Mouse (Mus musculus): ENCODE results near the gene Unc45b. TPM values are rescaled to one million over a fixed set of nuclear protein-coding genes. Genes with fewer than 3 reads are reported as not detected.

Gene Unc45b
- polyA plus RNA-seq, 1 experiment from 2014 or later, result 7.5 TPM

GRCm38 (mm10) chr11:82869506-82870172 lies 40.7 kb upstream of the Unc45b start:
- no peaks in the 10 kb centered on the region for H3K27me3 ChIP-seq (ENCODE audit: control insufficient read depth, insufficient read depth, low read length)
- DNase-seq (ENCODE audit: low spot score) (no peak), ATAC-seq (ENCODE audit: insufficient read depth, low FRiP score, low TSS enrichment) (no peak)
- no peak overlapping the region for H3K27ac ChIP-seq (ENCODE audit: low read depth, low read length)
- WGBS, result 80% methylated on average over 9 of the region's 9 CpGs
- H3K36me3 ChIP-seq (ENCODE audit: control insufficient read depth, insufficient read depth, low read length), result no peaks in the 10 kb centered on the region
- no peaks in the 10 kb centered on the region for H3K4me1 ChIP-seq (ENCODE audit: control insufficient read depth, insufficient read depth, low read length)
- H3K9me3 ChIP-seq (ENCODE audit: control insufficient read depth, low read length), result no peaks in the 10 kb centered on the region
- H3K4me2 ChIP-seq (ENCODE audit: low read depth), result 0 out of 2 replicates have a peak overlapping the region, but pooled peaks have one; percentile 12
- peak overlapping the region; percentile 68; the same call in 1 of the 2 replicates for H3K4me3 ChIP-seq (ENCODE audit: low read depth, low read length)
- H3K9ac ChIP-seq (ENCODE audit: low read length), result no peak overlapping the region

- Histone ChIP-seq H3K4me1 (ENCODE audit: control insufficient read depth, insufficient read depth, low read length) (no peaks in the 10 kb centered on the region), H3K27me3 (ENCODE audit: control insufficient read depth, insufficient read depth, low read length) (no peaks in the 10 kb centered on the region), H3K27ac (ENCODE audit: low read depth, low read length) (peak overlapping the region; percentile 50; the same call in 1 of the 2 replicates), H3K9ac (ENCODE audit: low read length) (peak overlapping the region; percentile 70), H3K4me2 (ENCODE audit: low read depth) (peak overlapping the region; percentile 89), H3K4me3 (ENCODE audit: low read depth, low read length) (peak overlapping the region; percentile 68), H3K9me3 (ENCODE audit: control insufficient read depth, low read length) (no peaks in the 10 kb centered on the region), H3K36me3 (ENCODE audit: control insufficient read depth, insufficient read depth, low read length) (no peaks in the 10 kb centered on the region)
- 5% methylated on average over 36 of the region's 36 CpGs for WGBS
- ATAC-seq (ENCODE audit: insufficient read depth, low FRiP score, low TSS enrichment), result peak; percentile 20; the same call in 1 of the 2 replicates
- peak; percentile 44 for DNase-seq (ENCODE audit: low spot score)
Measured at GRCm38 (mm10) chr11:82870173-82871030, 39.9 kb upstream of the Unc45b start.

GRCm38 (mm10) chr11:82871031-82871446 lies 39.3 kb upstream of the Unc45b start, which contains the start of gene Rffl:
Gene Rffl, minus strand, starts transcription at chr11:82871210.
- Histone ChIP-seq H3K27me3 (ENCODE audit: control insufficient read depth, insufficient read depth, low read length) (no peaks in the 10 kb centered on the region), H3K27ac (ENCODE audit: low read depth, low read length) (peak within 1 kb of the TSS; percentile 50; the same call in 1 of the 2 replicates), H3K9ac (ENCODE audit: low read length) (peak within 1 kb of the TSS; percentile 70), H3K36me3 (ENCODE audit: control insufficient read depth, insufficient read depth, low read length) (no peaks in the 10 kb centered on the region), H3K9me3 (ENCODE audit: control insufficient read depth, low read length) (no peaks in the 10 kb centered on the region), H3K4me3 (ENCODE audit: low read depth, low read length) (peak within 1 kb of the TSS; percentile 68), H3K4me1 (ENCODE audit: control insufficient read depth, insufficient read depth, low read length) (no peaks in the 10 kb centered on the region), H3K4me2 (ENCODE audit: low read depth) (peak within 1 kb of the TSS; percentile 89)
- WGBS, result under 1% methylated on average over 28 of the region's 43 CpGs
- peak; percentile 94 for DNase-seq (ENCODE audit: low spot score)
- peak; percentile 94 for ATAC-seq (ENCODE audit: insufficient read depth, low FRiP score, low TSS enrichment)

GRCm38 (mm10) chr11:82874924-82875323 lies 35.4 kb upstream of the Unc45b start:
- no peak overlapping the region for H3K9ac ChIP-seq (ENCODE audit: low read length)
- no peaks in the 10 kb centered on the region for H3K27me3 ChIP-seq (ENCODE audit: control insufficient read depth, insufficient read depth, low read length)
- 79% methylated on average over 5 of the region's 5 CpGs for WGBS

DNA sequence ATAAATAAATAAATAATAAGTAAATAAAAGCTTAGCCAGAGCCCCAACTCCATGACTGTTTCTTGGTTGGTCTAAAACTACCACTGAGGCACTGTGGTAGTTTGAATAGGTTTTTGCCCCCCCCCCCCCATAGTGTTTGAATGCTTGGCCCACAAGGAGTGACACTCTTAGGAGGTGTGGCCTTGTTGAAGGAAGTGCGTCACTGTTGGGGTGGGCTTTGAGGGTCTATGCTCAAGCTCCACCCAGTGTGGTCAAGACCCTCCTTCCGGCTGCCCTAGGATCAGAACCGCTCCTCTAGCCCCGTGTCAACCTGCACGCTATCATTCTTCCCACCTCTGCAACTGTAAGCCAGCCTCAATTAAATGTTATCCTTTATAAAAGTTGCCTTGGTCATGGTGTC lies 34.7 kb upstream of the Unc45b start:
- Histone ChIP-seq H3K27ac (ENCODE audit: low read depth, low read length) (no peak overlapping the region), H3K4me2 (ENCODE audit: low read depth) (no peak overlapping the region), H3K4me3 (ENCODE audit: low read depth, low read length) (no peak overlapping the region), H3K4me1 (ENCODE audit: control insufficient read depth, insufficient read depth, low read length) (no peaks in the 10 kb centered on the region), H3K27me3 (ENCODE audit: control insufficient read depth, insufficient read depth, low read length) (no peaks in the 10 kb centered on the region), H3K9ac (ENCODE audit: low read length) (no peak overlapping the region), H3K9me3 (ENCODE audit: control insufficient read depth, low read length) (no peaks in the 10 kb centered on the region), H3K36me3 (ENCODE audit: control insufficient read depth, insufficient read depth, low read length) (no peaks in the 10 kb centered on the region)
- DNase-seq (ENCODE audit: low spot score) (no peak), ATAC-seq (ENCODE audit: insufficient read depth, low FRiP score, low TSS enrichment) (no peak)
- 89% methylated on average over 5 of the region's 5 CpGs for WGBS

More at GRCm38 (mm10) chr11:82874924-82875323, 35.4 kb upstream of the Unc45b start:
- Histone ChIP-seq H3K36me3 (ENCODE audit: control insufficient read depth, insufficient read depth, low read length) (no peaks in the 10 kb centered on the region), H3K4me1 (ENCODE audit: control insufficient read depth, insufficient read depth, low read length) (no peaks in the 10 kb centered on the region), H3K9me3 (ENCODE audit: control insufficient read depth, low read length) (no peaks in the 10 kb centered on the region), H3K4me2 (ENCODE audit: low read depth) (no peak overlapping the region), H3K27ac (ENCODE audit: low read depth, low read length) (no peak overlapping the region), H3K4me3 (ENCODE audit: low read depth, low read length) (no peak overlapping the region)
- DNase-seq (ENCODE audit: low spot score) (no peak), ATAC-seq (ENCODE audit: insufficient read depth, low FRiP score, low TSS enrichment) (no peak)

DNA sequence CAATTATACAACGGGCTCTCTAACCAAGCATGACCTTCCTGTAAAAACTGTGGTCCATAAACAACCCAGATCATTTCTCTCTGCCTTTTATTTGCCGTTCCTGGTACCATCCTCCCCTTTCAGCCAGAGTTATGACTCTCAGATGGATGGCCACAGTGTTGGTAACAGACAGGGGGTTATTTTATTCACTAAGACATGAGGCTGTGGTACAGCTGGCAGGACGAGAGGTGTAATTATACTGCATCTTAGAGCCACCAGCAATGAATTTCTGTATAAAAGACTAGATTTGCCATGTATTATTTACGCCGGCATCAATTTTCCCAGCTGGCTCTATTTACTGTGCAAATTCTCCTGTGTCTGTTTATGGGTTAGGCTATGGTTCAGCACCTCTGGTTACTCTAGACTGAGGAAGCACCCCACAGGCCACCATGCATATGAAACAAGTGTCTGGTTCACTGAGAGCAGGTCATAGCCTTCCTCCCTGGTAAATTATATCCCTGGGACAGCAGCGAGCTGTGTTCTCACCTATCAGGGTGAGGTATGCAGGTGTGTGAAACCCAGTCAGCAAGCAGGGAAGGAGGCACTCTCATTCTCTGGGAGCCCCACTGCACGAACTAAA lies 32.5 kb upstream of the Unc45b start:
- H3K9ac ChIP-seq (ENCODE audit: low read length), result no peak overlapping the region
- no peak for ATAC-seq (ENCODE audit: insufficient read depth, low FRiP score, low TSS enrichment)

DNA sequence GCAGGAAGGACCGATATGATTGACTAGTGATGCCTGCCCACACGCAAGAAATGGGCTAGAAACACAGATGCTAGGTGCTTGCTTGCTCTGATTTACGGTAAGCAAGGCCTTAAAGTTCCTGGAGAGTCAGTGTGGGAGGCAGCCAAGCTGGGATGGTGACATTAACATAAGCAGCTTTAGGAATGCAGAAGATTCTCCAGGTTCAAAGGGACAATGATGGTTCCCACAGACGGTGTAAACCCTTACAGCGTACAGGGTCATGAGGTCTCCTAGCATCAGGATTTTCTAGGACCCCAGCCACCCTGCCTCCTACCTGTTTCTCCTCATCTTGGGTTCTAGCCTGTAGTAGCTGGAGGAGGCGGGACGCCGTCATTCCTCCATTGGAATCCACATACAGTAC lies 27.2 kb upstream of the Unc45b start:
- H3K27me3 ChIP-seq (ENCODE audit: control insufficient read depth, insufficient read depth, low read length), result no peaks in the 10 kb centered on the region
- H3K4me1 ChIP-seq (ENCODE audit: control insufficient read depth, insufficient read depth, low read length), result no peaks in the 10 kb centered on the region
- H3K9me3 ChIP-seq (ENCODE audit: control insufficient read depth, low read length), result no peaks in the 10 kb centered on the region
- no peak overlapping the region for H3K4me3 ChIP-seq (ENCODE audit: low read depth, low read length)
- 64% methylated on average over 8 of the region's 8 CpGs for WGBS
- DNase-seq (ENCODE audit: low spot score) (no peak), ATAC-seq (ENCODE audit: insufficient read depth, low FRiP score, low TSS enrichment) (no peak)
- H3K27ac ChIP-seq (ENCODE audit: low read depth, low read length), result no peak overlapping the region
- no peaks in the 10 kb centered on the region for H3K36me3 ChIP-seq (ENCODE audit: control insufficient read depth, insufficient read depth, low read length)
- H3K9ac ChIP-seq (ENCODE audit: low read length), result no peak overlapping the region
- no peak overlapping the region for H3K4me2 ChIP-seq (ENCODE audit: low read depth)

More for the DNA sequence above, 32.5 kb upstream of the Unc45b start:
- Histone ChIP-seq H3K4me2 (ENCODE audit: low read depth) (no peak overlapping the region), H3K27ac (ENCODE audit: low read depth, low read length) (no peak overlapping the region), H3K4me1 (ENCODE audit: control insufficient read depth, insufficient read depth, low read length) (no peaks in the 10 kb centered on the region), H3K27me3 (ENCODE audit: control insufficient read depth, insufficient read depth, low read length) (no peaks in the 10 kb centered on the region), H3K4me3 (ENCODE audit: low read depth, low read length) (no peak overlapping the region), H3K9me3 (ENCODE audit: control insufficient read depth, low read length) (no peaks in the 10 kb centered on the region), H3K36me3 (ENCODE audit: control insufficient read depth, insufficient read depth, low read length) (no peaks in the 10 kb centered on the region)
- no peak for DNase-seq (ENCODE audit: low spot score)
- WGBS, result 75% methylated on average over 7 of the region's 7 CpGs

- Histone ChIP-seq H3K27me3 (ENCODE audit: control insufficient read depth, insufficient read depth, low read length) (no peaks in the 10 kb centered on the region), H3K36me3 (ENCODE audit: control insufficient read depth, insufficient read depth, low read length) (no peaks in the 10 kb centered on the region), H3K4me2 (ENCODE audit: low read depth) (no peak overlapping the region), H3K4me3 (ENCODE audit: low read depth, low read length) (no peak overlapping the region), H3K9me3 (ENCODE audit: control insufficient read depth, low read length) (no peaks in the 10 kb centered on the region), H3K4me1 (ENCODE audit: control insufficient read depth, insufficient read depth, low read length) (peaks cover 4% of the 10 kb centered on the region; the same call in 1 of the 2 replicates), H3K9ac (ENCODE audit: low read length) (no peak overlapping the region), H3K27ac (ENCODE audit: low read depth, low read length) (no peak overlapping the region)
- DNase-seq (ENCODE audit: low spot score) (no peak), ATAC-seq (ENCODE audit: insufficient read depth, low FRiP score, low TSS enrichment) (no peak)
- WGBS, result 85% methylated on average over 3 of the region's 3 CpGs
Measured at GRCm38 (mm10) chr11:82886559-82886958, 23.8 kb upstream of the Unc45b start.

All from neural tube, embryonic 11.5 days (tissue).